7 mouse cellular contexts compared by ENCODE assay signal in the genomic region with DNA sequence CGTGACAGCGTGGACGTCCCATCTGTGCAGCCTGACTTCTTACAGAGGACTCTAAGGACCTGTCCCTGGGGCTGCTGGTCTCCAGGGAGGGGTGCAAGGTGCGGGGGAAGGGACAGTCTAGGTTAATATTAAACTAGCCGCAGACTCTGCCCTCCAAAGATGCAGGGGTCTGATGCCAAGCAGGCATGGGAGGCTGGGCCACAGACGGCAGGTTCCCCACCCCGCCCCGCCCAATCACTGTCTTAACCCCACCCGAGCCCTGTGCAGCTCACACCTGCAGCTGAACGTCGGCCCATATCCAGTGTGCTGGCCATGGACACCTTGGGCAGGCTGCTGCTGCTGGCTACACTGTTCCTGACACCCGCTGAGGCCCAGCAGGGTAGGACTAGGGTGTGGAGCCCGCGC. TPM values are rescaled to one million over a fixed set of nuclear protein-coding genes. Genes with fewer than 3 reads are reported as not detected.
A peak's percentile ranks its signal among the peaks of the same experiment; 100 is the strongest.
DNase-seq lines count a peak whose midpoint lies in the region; ATAC-seq and TF ChIP-seq lines count a peak whose summit lies in the region.

TSS of gene Smim24 (plus strand) at position 271 of the 405 bp plus-strand sequence.

- peak within 1 kb of the TSS; percentile 12 for H3K9ac ChIP-seq in hindbrain, embryonic 14.5 days
- peak within 1 kb of the TSS; percentile 53 for H3K9ac ChIP-seq in liver, embryonic 12.5 days

- ATAC-seq in G1E (ENCODE audit: extremely low read depth, insufficient number of reproducible peaks, low FRiP score, poor library complexity, severe bottlenecking) = no peak
- ATAC-seq in hindbrain, embryonic 14.5 days (ENCODE audit: low FRiP score) = no peak
- ATAC-seq in liver, embryonic 12.5 days = no peak
- no peak for ATAC-seq in erythroid progenitor cell, adult 5-6 weeks (replicated peaks; ENCODE audit: low FRiP score, poor library complexity, severe bottlenecking)

- H3K4me2 ChIP-seq in hindbrain, embryonic 14.5 days (replicated peaks) = peak within 1 kb of the TSS; percentile 24
- peak within 1 kb of the TSS; percentile 68 for H3K4me2 ChIP-seq in liver, embryonic 12.5 days

- DNase-seq in G1E (ENCODE audit: low spot score) = no peak
- DNase-seq in hindbrain, embryonic 14.5 days (ENCODE audit: low spot score) = no peak
- DNase-seq in cerebellum, adult 11-12 months = no peak
- DNase-seq in natural killer cell, adult 2 months (ENCODE audit: low spot score in 2 of 2) = no peak

- peaks cover 81% of the 10 kb centered on the region for H3K4me1 ChIP-seq in E14TG2a.4 (replicated peaks; ENCODE audit: low read depth, low read length)
- peaks cover 40% of the 10 kb centered on the region for H3K4me1 ChIP-seq in G1E (ENCODE audit: insufficient read depth, low read depth, low read length)
- H3K4me1 ChIP-seq in hindbrain, embryonic 14.5 days (replicated peaks; ENCODE audit: control insufficient read depth, insufficient read depth, low read length) = no peaks in the 10 kb centered on the region
- peaks cover 43% of the 10 kb centered on the region for H3K4me1 ChIP-seq in liver, embryonic 12.5 days

- no peaks in the 10 kb centered on the region for H3K9me3 ChIP-seq in E14TG2a.4 (ENCODE audit: low read length)
- no peaks in the 10 kb centered on the region for H3K9me3 ChIP-seq in G1E (replicated peaks)
- H3K9me3 ChIP-seq in hindbrain, embryonic 14.5 days (ENCODE audit: control insufficient read depth, low read length) = no peaks in the 10 kb centered on the region
- H3K9me3 ChIP-seq in liver, embryonic 12.5 days (replicated peaks) = no peaks in the 10 kb centered on the region

- H3K4me3 ChIP-seq in E14TG2a.4 (replicated peaks; ENCODE audit: low read length) (peak within 1 kb of the TSS; percentile 46), G1E (ENCODE audit: low read depth, low read length) (peak within 1 kb of the TSS; percentile 44; the same call in 1 of the 2 replicates)
- no peak within 1 kb of the TSS for H3K4me3 ChIP-seq in hindbrain, embryonic 14.5 days (replicated peaks; ENCODE audit: low read length)
- peak within 1 kb of the TSS; percentile 40 for H3K4me3 ChIP-seq in liver, embryonic 12.5 days

- H3K27ac ChIP-seq in hindbrain, embryonic 14.5 days = no peak within 1 kb of the TSS
- peak within 1 kb of the TSS; percentile 53 for H3K27ac ChIP-seq in liver, embryonic 12.5 days

- H3K36me3 ChIP-seq in E14TG2a.4 (ENCODE audit: insufficient read depth, low read length) = peaks cover 38% of the 10 kb centered on the region
- H3K36me3 ChIP-seq in G1E (replicated peaks) = peaks cover 51% of the 10 kb centered on the region
- H3K36me3 ChIP-seq in hindbrain, embryonic 14.5 days (replicated peaks; ENCODE audit: control insufficient read depth, insufficient read depth) = peaks cover 24% of the 10 kb centered on the region
- H3K36me3 ChIP-seq in liver, embryonic 12.5 days = peaks cover 27% of the 10 kb centered on the region

- H3K27me3 ChIP-seq in E14TG2a.4 (ENCODE audit: insufficient read depth, low read length) = no peaks in the 10 kb centered on the region
- peaks cover 13% of the 10 kb centered on the region; the same call in 1 of the 2 replicates for H3K27me3 ChIP-seq in G1E (ENCODE audit: insufficient read depth, low read length)
- no peaks in the 10 kb centered on the region for H3K27me3 ChIP-seq in hindbrain, embryonic 14.5 days (ENCODE audit: control insufficient read depth, insufficient read depth, low read length)
- no peaks in the 10 kb centered on the region; the same call in 1 of the 2 replicates for H3K27me3 ChIP-seq in liver, embryonic 12.5 days (replicated peaks)

- 67% methylated on average over 14 of the region's 14 CpGs for WGBS in hindbrain, embryonic 14.5 days
- WGBS in liver, embryonic 12.5 days (ENCODE audit: insufficient replicate concordance) = 55% methylated on average over 14 of the region's 14 CpGs

- TF ChIP-seq CTCF in E14TG2a.4 (conservative IDR thresholded peaks at IDR 0.05; ENCODE audit: low read length) (no peak), G1E (IDR thresholded peaks at IDR 0.05; ENCODE audit: low read depth, low read length) (no peak)

RNA-seq across cellular contexts. Expression of gene Smim24, which starts in this region (rescaled TPM):
- total RNA-seq in G1E (2014; fragmentation: Nextera tagmentation) (6.5 and 13.8 TPM in 2 replicates), G1E (2017) (1.9 and 3.5 TPM in 2 replicates)
- polyA plus RNA-seq in G1E (2012) = 1.6 and 1.8 TPM in 2 replicates
- polyA plus RNA-seq in hindbrain, embryonic 14.5 days (2014; fragmentation: Nextera tagmentation; extraction: Ambion mirVana) = 0.84 and 1.3 TPM in 2 replicates
- 1.8 TPM in 2 replicates for polyA plus RNA-seq in liver, embryonic 12.5 days (2016; fragmentation: Nextera tagmentation; extraction: Ambion mirVana)
- total RNA-seq in erythroid progenitor cell, adult 5-6 weeks (2015; ENCODE audit: low replicate concordance) = 5.4 and 7.5 TPM in 2 replicates
- total RNA-seq in erythroid progenitor cell, adult 5-6 weeks (2017; ENCODE audit: low replicate concordance) = 4.2 TPM in 1 of 2 replicates, not detected in the other
